Mouse (Mus musculus): ENCODE measurements around the gene Olfr648.

Olfr648 gene

GRCm38 (mm10) chr7:104183292-104183691 is at the start of gene Olfr648:
Olfr648 (minus strand) TSS chr7:104183392.
- DNase-seq = no peak

- DNase-seq = peak; percentile 71
These were observed 48.0 kb upstream of the Olfr648 start for GRCm38 (mm10) chr7:104231203-104231602.

GRCm38 (mm10) chr7:104218701-104219569 is 35.7 kb upstream of the Olfr648 start, which contains the start of gene Trim6:
Trim6 (plus strand) TSS chr7:104218793.
- DNase-seq = peak; percentile 39

GRCm38 (mm10) chr7:104217881-104218280 is 34.7 kb upstream of the Olfr648 start:
- DNase-seq = no peak

- no peak for DNase-seq
These were observed 32.9 kb upstream of the Olfr648 start for GRCm38 (mm10) chr7:104216011-104216535.

DNA sequence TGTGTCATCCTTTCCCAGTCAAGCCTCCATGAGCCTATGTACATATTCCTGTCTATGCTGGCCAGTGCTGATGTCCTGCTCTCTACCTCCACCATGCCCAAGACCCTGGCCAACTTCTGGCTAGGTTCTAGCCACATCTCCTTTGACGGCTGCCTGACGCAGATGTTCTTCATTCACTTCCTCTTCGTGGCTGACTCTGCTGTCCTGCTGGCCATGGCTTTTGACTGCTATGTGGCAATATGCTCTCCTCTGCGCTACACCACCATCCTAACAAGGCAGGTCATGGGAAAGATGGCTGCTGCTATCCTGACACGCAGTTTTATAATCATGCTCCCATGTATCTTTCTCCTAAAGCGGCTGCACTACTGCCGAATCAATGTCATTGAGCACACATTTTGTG is 23.0 kb upstream of the Olfr648 start:
- DNase-seq = no peak

DNA sequence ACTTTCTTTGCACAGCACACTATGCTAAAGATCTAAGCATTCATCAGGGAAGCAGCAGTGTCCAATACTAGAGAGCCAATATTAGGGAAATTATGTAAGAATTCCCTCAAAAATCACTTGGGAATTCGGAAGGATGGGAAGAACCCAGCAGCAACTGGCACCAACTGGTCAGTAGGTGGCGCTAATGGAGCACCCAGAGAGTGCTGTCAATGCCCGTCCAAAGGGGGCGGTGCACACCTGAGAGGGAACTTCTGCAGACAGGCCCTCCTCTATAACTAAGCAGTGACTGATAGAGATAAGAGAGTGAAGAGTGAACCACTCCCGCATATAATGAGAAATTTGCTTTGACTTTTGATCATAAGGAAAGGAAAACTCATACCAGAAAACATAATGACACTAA is 16.6 kb upstream of the Olfr648 start:
- DNase-seq = peak; percentile 82

GRCm38 (mm10) chr7:104195885-104196284 is 12.7 kb upstream of the Olfr648 start, which contains the start of gene Olfr649:
Olfr649 (minus strand) TSS chr7:104195985.
- DNase-seq = no peak

DNA sequence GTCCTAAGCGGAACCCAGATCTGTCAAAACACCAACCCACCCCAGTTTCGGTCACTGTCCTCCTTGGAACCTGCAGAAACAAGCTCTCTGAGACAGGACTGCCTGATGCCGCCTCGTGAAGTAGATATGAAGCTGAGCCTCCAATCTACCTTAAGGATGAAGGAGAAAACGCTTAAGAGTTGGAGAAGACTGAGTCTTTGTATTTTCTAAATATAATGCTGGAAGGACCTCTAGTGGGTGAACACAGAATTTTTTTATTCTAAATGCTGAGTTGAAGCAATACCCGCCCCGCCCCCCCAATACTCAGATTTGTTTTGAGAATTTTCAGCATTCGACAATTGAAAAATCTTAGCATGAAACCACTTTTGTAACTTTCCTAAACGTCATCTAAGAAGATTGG is 8.1 kb upstream of the Olfr648 start:
- DNase-seq = no peak

GRCm38 (mm10) chr7:104179074-104179473 is 4.1 kb downstream of the Olfr648 start:
- DNase-seq = no peak

GRCm38 (mm10) chr7:104178422-104179054 is 4.7 kb downstream of the Olfr648 start:
- no peak for DNase-seq

DNA sequence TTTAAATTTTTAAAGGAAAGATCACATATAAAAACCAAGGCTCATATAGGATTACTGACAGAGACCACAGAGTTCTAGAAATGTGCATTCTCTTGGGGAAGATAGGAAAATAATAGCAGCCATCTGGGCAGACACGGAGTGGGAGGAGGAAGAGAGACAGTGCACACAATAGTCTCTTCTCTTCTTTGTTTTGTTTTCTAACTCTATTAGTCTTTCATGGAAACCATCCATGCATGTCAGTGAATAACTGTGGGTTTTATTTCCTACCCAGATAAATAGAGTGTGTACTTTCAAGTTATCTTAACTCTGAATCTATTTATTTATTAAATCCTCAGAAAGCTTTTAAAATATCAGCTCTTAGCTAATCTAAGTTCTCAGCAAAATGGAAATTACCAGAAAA is 8.1 kb downstream of the Olfr648 start:
- DNase-seq = no peak

DNA sequence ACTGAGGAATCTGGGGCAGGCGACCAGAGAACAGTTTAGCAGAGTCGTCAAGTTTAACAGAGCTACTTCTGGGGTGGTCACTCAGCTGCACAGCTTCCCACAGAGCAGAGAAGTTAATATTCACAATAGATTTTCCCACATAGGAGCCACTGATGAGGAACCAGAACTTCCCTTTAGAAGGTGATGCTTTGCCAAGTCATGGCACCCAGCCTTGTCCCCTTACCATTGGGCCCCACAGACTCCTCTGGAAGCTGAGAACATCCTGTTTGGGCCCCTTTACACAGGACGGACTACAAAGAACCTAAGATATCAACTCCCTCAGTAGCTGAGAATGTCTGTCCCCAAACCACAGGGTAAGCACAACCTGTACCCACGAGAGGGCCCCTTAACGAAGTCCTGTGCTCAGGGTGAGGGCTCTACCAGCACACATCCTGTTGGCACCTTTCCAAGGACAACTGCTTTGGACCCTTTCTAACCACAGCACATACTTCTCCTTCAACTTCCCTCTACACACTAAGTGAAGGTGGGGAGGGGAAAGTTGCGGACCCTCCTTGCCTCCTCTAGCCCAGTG is 13.5 kb downstream of the Olfr648 start:
- peak; percentile 21 for DNase-seq

DNA sequence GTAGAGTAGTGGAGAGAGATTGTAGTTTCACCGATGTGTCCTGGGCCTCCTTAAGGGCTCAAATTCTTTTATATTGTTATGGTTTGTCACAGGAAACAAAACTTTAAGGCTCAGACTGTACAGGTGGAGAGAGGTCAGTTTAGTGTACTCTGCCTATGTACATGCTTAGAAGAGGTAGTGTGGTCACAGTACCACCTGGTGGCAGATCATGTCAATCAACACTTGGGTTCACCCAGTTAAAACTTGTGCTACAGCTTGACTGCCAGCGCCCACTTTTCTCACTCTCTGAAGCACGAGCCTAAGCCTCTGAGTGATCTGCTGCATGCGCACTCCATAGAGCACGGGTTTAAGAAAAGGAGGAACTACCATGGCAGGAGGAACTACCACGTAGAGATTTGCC is 16.1 kb downstream of the Olfr648 start:
- peak; percentile 44 for DNase-seq

DNA sequence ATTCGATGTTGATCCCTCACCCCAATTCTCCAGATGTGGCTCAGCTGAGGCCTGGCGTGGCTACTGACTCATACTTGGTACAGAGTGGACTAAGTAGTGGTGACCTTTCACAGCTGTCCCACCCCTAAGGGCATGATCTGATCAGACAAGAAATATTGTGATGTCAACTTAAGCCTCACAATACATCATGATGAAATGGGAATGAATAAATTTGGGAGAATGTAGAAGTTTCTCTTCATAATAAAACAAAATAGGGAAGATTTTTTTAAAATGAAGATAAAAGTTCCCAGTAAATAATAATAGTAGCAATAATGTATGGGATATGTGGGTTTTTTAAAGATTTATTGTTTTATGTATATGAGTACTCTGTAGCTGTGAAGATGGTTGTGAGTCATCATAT is 32.7 kb downstream of the Olfr648 start, which contains the start of gene Ubqlnl:
TSS of gene Ubqlnl (minus strand) at position 101 of the 400 bp plus-strand sequence.
- no peak for DNase-seq

DNA sequence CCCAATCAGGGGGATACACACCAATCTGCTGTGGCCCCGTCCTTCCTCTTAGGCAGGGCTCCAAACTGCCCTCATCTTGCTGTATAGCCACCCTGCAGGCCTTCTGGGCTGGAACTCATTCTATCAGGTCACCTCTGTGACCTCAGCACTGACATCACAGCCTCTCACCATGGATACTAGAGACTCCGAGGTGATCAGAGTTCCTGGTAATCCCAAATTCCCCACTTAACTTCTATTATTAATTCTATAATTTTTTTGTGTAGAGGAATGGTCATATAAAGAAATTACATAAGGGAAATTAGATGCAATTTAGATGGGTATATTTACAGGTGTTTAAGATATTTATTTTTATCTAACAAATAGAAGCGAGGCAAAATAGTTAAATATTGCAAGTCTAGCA is 40.0 kb downstream of the Olfr648 start, which contains the start of gene Ubqln3:
TSS of gene Ubqln3 (minus strand) at position 101 of the 400 bp plus-strand sequence.
- no peak for DNase-seq

GRCm38 (mm10) chr7:104137305-104137704 is 45.9 kb downstream of the Olfr648 start, which contains the start of gene Olfr643:
Olfr643 (minus strand) TSS chr7:104137405.
- DNase-seq = no peak

GRCm38 (mm10) chr7:104129726-104130125 is 53.5 kb downstream of the Olfr648 start, which contains the start of gene Ubqln5:
Ubqln5 (minus strand) TSS chr7:104129826.
- DNase-seq = peak; percentile 17

Data from thymus, postnatal 4 days (tissue).